Mouse (Mus musculus) hindbrain, embryonic 14.5 days (tissue): ENCODE results near the gene Ankrd24. TPM values are rescaled to one million over a fixed set of nuclear protein-coding genes. Genes with fewer than 3 reads are reported as not detected.
A peak's percentile ranks its signal among the peaks of the same experiment; 100 is the strongest.

ENCODE experiments used
- ATAC-seq: fragments of 200-750 bp; cut with Nextera tagmentation; 2 replicates; pipeline ENCODE4 v1.8.0; 2017; ENCODE audit warnings: moderate number of reproducible peaks, mild to moderate bottlenecking, moderate TSS enrichment, moderate library complexity; ENCODE audit not compliant: low FRiP score
- DNase-seq: peaks from one replicate; pipeline ENCODE4 v3.0.0-alpha.2; 2015; ENCODE audit warnings: low spot score
- H3K27ac ChIP-seq: fragments of 300-500 bp; sonication (generic); 2 replicates; pipeline ENCODE4 v1.5.1; 2014; ENCODE audit warnings: mild to moderate bottlenecking, moderate library complexity
- H3K27me3 ChIP-seq: fragments of 300-500 bp; sonication (generic); 2 replicates; pipeline ENCODE4 v1.6.1; 2014; ENCODE audit warnings: mild to moderate bottlenecking, low read length, mixed read lengths; ENCODE audit not compliant: control insufficient read depth, insufficient read depth
- H3K36me3 ChIP-seq: fragments of 300-500 bp; sonication (generic); replicated peaks from 2 replicates; pipeline ENCODE4 v1.6.1; 2014; ENCODE audit not compliant: control insufficient read depth, insufficient read depth
- H3K4me1 ChIP-seq: fragments of 300-500 bp; sonication (generic); replicated peaks from 2 replicates; pipeline ENCODE4 v1.6.1; 2014; ENCODE audit warnings: antibody characterized with exemption, low read length, mixed read lengths; ENCODE audit not compliant: control insufficient read depth, insufficient read depth
- H3K4me2 ChIP-seq: fragments of 300-500 bp; sonication (generic); replicated peaks from 2 replicates; pipeline ENCODE4 v1.6.1; 2014; ENCODE audit warnings: mild to moderate bottlenecking, moderate library complexity
- H3K4me3 ChIP-seq: fragments of 300-500 bp; sonication (generic); replicated peaks from 2 replicates; pipeline ENCODE4 v1.5.1; 2014; ENCODE audit warnings: mild to moderate bottlenecking, low read length
- H3K9ac ChIP-seq: fragments of 300-500 bp; sonication (generic); 2 replicates; pipeline ENCODE4 v1.6.1; 2014
- H3K9me3 ChIP-seq: fragments of 300-500 bp; sonication (generic); 2 replicates; pipeline ENCODE4 v1.6.1; 2016; ENCODE audit warnings: low read length; ENCODE audit not compliant: control insufficient read depth
- WGBS: fragments of 180-500 bp; shearing (Covaris S2); extraction: QIAGEN DNeasy Blood & Tissue Kit; methylation state at CpG from one replicate; pipeline ENCODE4 v1.1.7; 2014; 5-methylcytosine and 5-hydroxymethylcytosine counted together
- polyA plus RNA-seq: library from polyadenylated mRNA; unstranded; fragments of >200 nt; fragmentation: Nextera tagmentation; extraction: Ambion mirVana; gene quantifications from 2 replicates; pipeline ENCODE4 v1.2.1, GENCODE M21; 2014

The Ankrd24 gene
- polyA plus RNA-seq = 11.8 and 12.6 TPM in 2 replicates

DNA sequence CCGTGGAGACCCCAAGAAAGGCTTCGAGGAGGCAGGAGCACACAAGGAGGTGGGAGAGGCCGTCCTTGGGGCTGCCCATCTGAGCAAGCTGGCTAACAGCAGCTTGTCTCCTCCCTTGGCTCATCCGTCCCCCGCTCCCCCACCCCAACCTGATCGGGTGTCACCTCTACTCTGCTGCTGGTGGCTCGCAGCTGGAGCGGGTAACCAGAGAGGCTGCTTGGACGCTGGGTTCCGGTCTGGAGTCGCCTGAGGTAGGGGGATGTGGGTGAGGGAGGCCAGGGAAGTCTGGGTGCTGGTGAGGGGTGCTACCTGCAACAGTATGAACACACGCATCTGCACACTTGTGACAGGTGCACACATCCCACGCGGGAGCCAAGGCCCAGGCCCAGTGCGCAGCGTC is at the start of gene Ankrd24:
Gene Ankrd24 (plus strand): TSS at position 151 of the 400 bp plus-strand sequence.
- Histone ChIP-seq H3K36me3 (peaks cover 29% of the 10 kb centered on the region), H3K27me3 (no peaks in the 10 kb centered on the region), H3K9ac (peak within 1 kb of the TSS; percentile 88), H3K4me2 (peak within 1 kb of the TSS; percentile 93), H3K4me3 (peak within 1 kb of the TSS; percentile 87), H3K4me1 (peaks cover 17% of the 10 kb centered on the region), H3K27ac (peak within 1 kb of the TSS; percentile 92), H3K9me3 (no peaks in the 10 kb centered on the region)
- ATAC-seq (no peak), DNase-seq (no peak)
- 85% methylated on average over 16 of the region's 16 CpGs for WGBS

- Histone ChIP-seq H3K4me3 (no peak overlapping the region), H3K4me2 (no peak overlapping the region), H3K9ac (no peak overlapping the region), H3K27ac (no peak overlapping the region), H3K27me3 (peaks cover 65% of the 10 kb centered on the region), H3K4me1 (peaks cover 17% of the 10 kb centered on the region), H3K9me3 (no peaks in the 10 kb centered on the region), H3K36me3 (no peaks in the 10 kb centered on the region)
- DNase-seq (no peak), ATAC-seq (no peak)
- 66% methylated on average over 4 of the region's 4 CpGs for WGBS
Observed at GRCm38 (mm10) chr10:81579967-81580366, 48.4 kb upstream of the Ankrd24 start.

DNA sequence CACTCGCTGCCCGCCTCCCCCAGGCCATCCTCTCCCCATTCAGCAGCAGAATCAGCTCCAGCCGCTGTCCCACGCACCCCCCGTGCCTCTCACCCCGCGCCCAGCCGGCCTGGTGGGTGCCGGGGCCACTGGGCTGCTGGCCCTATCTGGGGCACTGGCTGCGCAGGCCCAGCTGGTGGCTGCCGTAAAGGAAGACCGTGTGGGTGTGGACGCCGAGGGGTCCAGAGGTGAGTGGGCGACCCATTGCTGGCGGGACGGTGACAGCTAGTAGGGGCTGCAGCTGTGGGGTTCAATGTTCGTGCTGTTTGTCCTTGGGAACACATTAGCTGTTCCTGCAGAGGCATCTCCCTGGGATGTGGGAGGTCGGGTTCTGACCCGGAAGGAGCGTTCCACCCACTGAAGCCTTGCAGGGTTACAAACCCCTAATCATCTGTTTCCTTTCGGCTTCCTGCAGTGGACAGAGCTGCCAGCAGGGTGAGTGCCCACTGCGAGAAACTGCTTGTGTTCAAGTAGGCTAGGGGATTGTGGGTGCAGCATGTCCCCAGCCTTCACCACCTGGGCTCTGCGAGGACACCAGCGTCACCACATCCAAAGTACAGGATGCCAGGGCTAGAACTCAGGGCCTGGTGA is 47.8 kb upstream of the Ankrd24 start:
- H3K27ac ChIP-seq = no peak overlapping the region
- H3K4me1 ChIP-seq = peaks cover 12% of the 10 kb centered on the region
- peaks cover 71% of the 10 kb centered on the region for H3K27me3 ChIP-seq
- WGBS = 54% methylated on average over 25 of the region's 25 CpGs
- H3K4me3 ChIP-seq = no peak overlapping the region
- no peak overlapping the region; the same call in 1 of the 2 replicates for H3K9ac ChIP-seq
- 0 out of 2 replicates have a peak, but pooled peaks cover 4% of the 10 kb centered on the region for H3K9me3 ChIP-seq
- H3K36me3 ChIP-seq = no peaks in the 10 kb centered on the region
- DNase-seq = no peak
- no peak for ATAC-seq
- H3K4me2 ChIP-seq = no peak overlapping the region

DNA sequence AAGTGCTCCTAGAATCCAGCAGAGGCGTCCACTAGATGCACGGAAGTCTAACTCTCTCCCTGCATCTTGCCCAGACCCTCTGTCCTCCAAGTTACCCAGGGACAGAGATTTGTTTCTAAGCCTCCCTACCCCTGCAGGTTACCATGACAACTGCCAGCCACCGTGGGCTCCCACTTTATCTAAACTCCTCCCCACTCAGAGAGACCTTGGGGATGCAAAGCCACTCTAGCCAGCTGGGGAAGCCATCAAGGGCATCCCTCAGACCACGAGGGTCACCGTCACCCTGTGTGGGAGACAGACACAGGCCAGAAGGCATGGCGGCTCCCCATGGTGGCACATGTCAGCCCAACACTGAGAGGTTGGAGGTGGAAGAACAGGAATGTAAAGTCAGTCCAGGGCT is 45.0 kb upstream of the Ankrd24 start:
- no peaks in the 10 kb centered on the region; the same call in 1 of the 2 replicates for H3K36me3 ChIP-seq
- ATAC-seq = no peak

GRCm38 (mm10) chr10:81588739-81589138 is 39.6 kb upstream of the Ankrd24 start:
- Histone ChIP-seq H3K4me3 (no peak overlapping the region), H3K4me2 (no peak overlapping the region), H3K9me3 (0 out of 2 replicates have a peak, but pooled peaks cover 7% of the 10 kb centered on the region), H3K9ac (no peak overlapping the region), H3K27me3 (peaks cover 74% of the 10 kb centered on the region), H3K4me1 (no peaks in the 10 kb centered on the region), H3K36me3 (no peaks in the 10 kb centered on the region; the same call in 1 of the 2 replicates), H3K27ac (no peak overlapping the region)
- ATAC-seq (no peak), DNase-seq (no peak)
- 65% methylated on average over 7 of the region's 7 CpGs for WGBS

More for the DNA sequence above, 45.0 kb upstream of the Ankrd24 start:
- no peak overlapping the region for H3K4me2 ChIP-seq
- H3K9ac ChIP-seq = no peak overlapping the region
- WGBS = 36% methylated on average over 6 of the region's 6 CpGs
- H3K4me1 ChIP-seq = 0 out of 2 replicates have a peak, but pooled peaks cover 7% of the 10 kb centered on the region
- no peak overlapping the region for H3K27ac ChIP-seq
- H3K9me3 ChIP-seq = 0 out of 2 replicates have a peak, but pooled peaks cover 7% of the 10 kb centered on the region
- peaks cover 75% of the 10 kb centered on the region for H3K27me3 ChIP-seq
- no peak for DNase-seq
- no peak overlapping the region for H3K4me3 ChIP-seq

- ATAC-seq = no peak
- no peak for DNase-seq
- 62% methylated on average over 9 of the region's 9 CpGs for WGBS
- Histone ChIP-seq H3K4me3 (no peak overlapping the region), H3K9ac (no peak overlapping the region), H3K36me3 (no peaks in the 10 kb centered on the region; the same call in 1 of the 2 replicates), H3K4me2 (no peak overlapping the region), H3K27me3 (peaks cover 74% of the 10 kb centered on the region), H3K27ac (no peak overlapping the region), H3K9me3 (no peaks in the 10 kb centered on the region), H3K4me1 (peaks cover 16% of the 10 kb centered on the region)
Observed at GRCm38 (mm10) chr10:81591846-81592245, 36.5 kb upstream of the Ankrd24 start.

- no peaks in the 10 kb centered on the region for H3K36me3 ChIP-seq
- DNase-seq (no peak), ATAC-seq (no peak)
- no peak overlapping the region for H3K27ac ChIP-seq
- WGBS = 84% methylated on average over 7 of the region's 7 CpGs
- H3K4me3 ChIP-seq = no peak overlapping the region
- peaks cover 66% of the 10 kb centered on the region for H3K27me3 ChIP-seq
- H3K4me2 ChIP-seq = no peak overlapping the region
- H3K9ac ChIP-seq = no peak overlapping the region
- H3K9me3 ChIP-seq = no peaks in the 10 kb centered on the region
- peaks cover 24% of the 10 kb centered on the region for H3K4me1 ChIP-seq
Observed at GRCm38 (mm10) chr10:81592631-81593030, 35.7 kb upstream of the Ankrd24 start.

DNA sequence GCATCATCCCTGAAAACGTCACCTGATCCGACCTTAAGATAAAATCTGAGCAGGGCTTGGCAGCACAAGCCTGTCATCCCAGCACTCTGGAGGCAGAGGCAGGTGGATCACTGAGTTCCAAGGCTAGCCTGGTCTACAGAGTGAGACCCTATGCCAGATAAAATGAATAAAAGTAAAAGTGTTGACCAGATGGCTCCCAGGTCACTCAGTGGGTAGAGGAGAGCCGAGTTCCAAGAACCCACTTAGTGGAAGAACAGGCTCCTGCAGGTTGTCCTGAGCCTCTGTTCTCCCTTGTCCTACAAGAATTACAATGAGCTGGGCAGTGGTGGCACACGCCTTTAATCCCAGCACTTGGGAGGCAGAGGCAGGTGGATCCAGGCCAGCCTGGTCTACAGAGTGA is 35.1 kb upstream of the Ankrd24 start:
- no peak for DNase-seq
- Histone ChIP-seq H3K27ac (no peak overlapping the region), H3K9me3 (no peaks in the 10 kb centered on the region), H3K4me3 (no peak overlapping the region), H3K4me2 (no peak overlapping the region), H3K27me3 (peaks cover 63% of the 10 kb centered on the region), H3K9ac (no peak overlapping the region), H3K36me3 (no peaks in the 10 kb centered on the region), H3K4me1 (peaks cover 26% of the 10 kb centered on the region)
- ATAC-seq = no peak
- WGBS = 76% methylated on average over 4 of the region's 4 CpGs

DNA sequence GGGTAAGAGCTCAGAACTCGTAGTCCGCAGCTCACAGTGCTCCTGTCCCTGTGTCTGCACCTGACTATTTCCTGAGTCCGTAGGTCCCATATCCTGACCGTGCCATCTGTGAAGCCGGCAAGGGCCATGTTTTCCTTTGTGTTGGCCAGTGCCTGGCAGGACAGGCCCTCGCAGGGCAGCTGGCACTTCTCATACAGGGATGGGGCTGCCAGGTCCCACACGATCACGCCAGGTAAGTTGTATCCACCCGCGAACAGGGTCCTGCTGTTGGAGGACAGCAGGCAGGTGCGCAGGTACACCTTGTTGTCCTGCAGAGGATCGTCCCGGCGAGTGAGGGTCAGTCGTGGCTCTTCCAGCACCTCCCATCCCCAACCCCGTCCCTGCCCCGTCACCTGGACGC is 34.4 kb upstream of the Ankrd24 start:
- WGBS = 82% methylated on average over 18 of the region's 18 CpGs
- Histone ChIP-seq H3K4me3 (no peak overlapping the region), H3K36me3 (no peaks in the 10 kb centered on the region), H3K9ac (no peak overlapping the region), H3K9me3 (no peaks in the 10 kb centered on the region), H3K4me1 (peaks cover 26% of the 10 kb centered on the region), H3K27me3 (peaks cover 59% of the 10 kb centered on the region), H3K4me2 (no peak overlapping the region), H3K27ac (no peak overlapping the region)
- ATAC-seq (no peak), DNase-seq (no peak)
